In genomic region chr14:21111500-21111899, GRCm38 (mm10) we compare ENCODE assay signal across 21 mouse cellular contexts.
"Had no signal": no experiment of that assay in that cellular context is flagged by ENCODE, and none has a peak within 500 bp of the region (broad histone marks: within the 10 kb centered on the region; RNA-seq: fewer than 3 reads in every experiment).

No protein-coding gene starts in this region.

- H3K36me3 ChIP-seq: limb, embryonic 12.5 days; limb, embryonic 15.5 days; midbrain, embryonic 12.5 days; midbrain, embryonic 15.5 days; neural tube, embryonic 12.5 days; neural tube, embryonic 15.5 days had no signal

- H3K4me3 ChIP-seq: left cerebral cortex, adult 2 months; limb, embryonic 12.5 days; limb, embryonic 15.5 days; midbrain, embryonic 12.5 days; midbrain, embryonic 15.5 days; neural tube, embryonic 12.5 days; neural tube, embryonic 15.5 days had no signal

- DNase-seq: kidney, adult 2 months; kidney, postnatal 25 days; layer of hippocampus, postnatal 36 days; left cerebral cortex, postnatal 4 days; lung, adult 18-20 months; right cerebral cortex, adult 18-20 months; right cerebral cortex, postnatal 14 days; right cerebral cortex, postnatal 4 days; thymus, adult 2 months; thymus, postnatal 14 days; thymus, postnatal 4 days had no signal

- H3K9me3 ChIP-seq: limb, embryonic 12.5 days; limb, embryonic 15.5 days; midbrain, embryonic 12.5 days; midbrain, embryonic 15.5 days; neural tube, embryonic 12.5 days; neural tube, embryonic 15.5 days had no signal

- H3K27me3 ChIP-seq: limb, embryonic 12.5 days; limb, embryonic 15.5 days; midbrain, embryonic 12.5 days; midbrain, embryonic 15.5 days; neural tube, embryonic 12.5 days; neural tube, embryonic 15.5 days had no signal

- H3K4me1 ChIP-seq: limb, embryonic 12.5 days; midbrain, embryonic 12.5 days; midbrain, embryonic 15.5 days; neural tube, embryonic 12.5 days; neural tube, embryonic 15.5 days had no signal

- H3K9ac ChIP-seq: limb, embryonic 12.5 days; limb, embryonic 15.5 days; midbrain, embryonic 12.5 days; midbrain, embryonic 15.5 days; neural tube, embryonic 12.5 days; neural tube, embryonic 15.5 days had no signal

- H3K27ac ChIP-seq: kidney, postnatal 0 days; left cerebral cortex, adult 2 months; limb, embryonic 12.5 days; limb, embryonic 15.5 days; macrophage; midbrain, embryonic 12.5 days; midbrain, embryonic 15.5 days; neural tube, embryonic 12.5 days; neural tube, embryonic 15.5 days had no signal

- H3K4me2 ChIP-seq: limb, embryonic 12.5 days; limb, embryonic 15.5 days; midbrain, embryonic 12.5 days; midbrain, embryonic 15.5 days; neural tube, embryonic 12.5 days; neural tube, embryonic 15.5 days had no signal

- ATAC-seq: intestine, postnatal 0 days; midbrain, embryonic 15.5 days had no signal
